Mouse (Mus musculus) testis, adult 2 months (tissue): ENCODE measurements around the gene Cntf. TPM values are rescaled to one million over a fixed set of nuclear protein-coding genes. Genes with fewer than 3 reads are reported as not detected.

Experiments used
- H3K27ac ChIP-seq: fragments of 200-500 bp; 2 replicates; pipeline ENCODE4 v1.5.1; 2012; ENCODE audit warnings: low read depth, low read length; ENCODE audit not compliant: control insufficient read depth, insufficient read depth
- H3K27me3 ChIP-seq: fragments of 200-500 bp; 2 replicates; pipeline ENCODE4 v1.6.1; 2012; ENCODE audit warnings: mild to moderate bottlenecking, low read length, moderate library complexity; ENCODE audit not compliant: control insufficient read depth, insufficient read depth
- H3K36me3 ChIP-seq: fragments of 200-500 bp; 2 replicates; pipeline ENCODE4 v1.6.1; 2012; ENCODE audit warnings: mild to moderate bottlenecking, low read length; ENCODE audit not compliant: control insufficient read depth, insufficient read depth
- H3K4me1 ChIP-seq: fragments of 200-500 bp; 2 replicates; pipeline ENCODE4 v1.6.1; 2012; ENCODE audit warnings: low read length; ENCODE audit not compliant: control insufficient read depth, insufficient read depth
- H3K4me3 ChIP-seq: fragments of 200-500 bp; 2 replicates; pipeline ENCODE4 v1.5.1; 2012; ENCODE audit warnings: low read depth, mild to moderate bottlenecking, low read length, moderate library complexity, mixed read lengths; ENCODE audit not compliant: control insufficient read depth
- CTCF ChIP-seq: fragments of 200-500 bp; IDR thresholded peaks from 2 replicates; pipeline ENCODE4 v1.5.1; 2012; ENCODE audit warnings: low read depth, mild to moderate bottlenecking, inconsistent platforms, low read length, moderate library complexity; ENCODE audit not compliant: control insufficient read depth, insufficient read depth, insufficient replicate concordance
- POLR2A ChIP-seq: fragments of 200-500 bp; IDR thresholded peaks from 2 replicates; pipeline ENCODE4 v1.6.1; 2012; ENCODE audit warnings: low read depth, mild to moderate bottlenecking, inconsistent platforms, low read length, moderate library complexity; ENCODE audit not compliant: control insufficient read depth
- polyA plus RNA-seq: library from polyadenylated mRNA; depleted of rRNA; stranded (reverse); fragments of >200 nt; gene quantifications from 2 replicates; pipeline ENCODE4 v1.2.3, GENCODE M21; 2012; rRNA removed

Cntf gene
- polyA plus RNA-seq, 1 experiment = 3.1 TPM

GRCm38 (mm10) chr19:12720463-12720862, 45.0 kb downstream of the Cntf start:
- Histone ChIP-seq H3K4me1 (no peaks in the 10 kb centered on the region), H3K4me3 (no peak overlapping the region), H3K36me3 (no peaks in the 10 kb centered on the region), H3K27ac (no peak overlapping the region), H3K27me3 (no peaks in the 10 kb centered on the region)
- no peak for TF ChIP-seq CTCF
- no peak for TF ChIP-seq POLR2A

GRCm38 (mm10) chr19:12719189-12719588, 46.2 kb downstream of the Cntf start:
- TF ChIP-seq CTCF = no peak
- no peak for TF ChIP-seq POLR2A
- no peak overlapping the region for H3K27ac ChIP-seq
- no peaks in the 10 kb centered on the region for H3K4me1 ChIP-seq
- no peak overlapping the region for H3K4me3 ChIP-seq
- no peaks in the 10 kb centered on the region for H3K36me3 ChIP-seq
- no peaks in the 10 kb centered on the region for H3K27me3 ChIP-seq

Other genes with a start within 250 kb of the Cntf start
- 0.07 and 0.11 TPM in 2 replicates for gene Fam111a, start 219.9 kb downstream of the Cntf start, polyA plus RNA-seq
- gene Gm4952, start 165.7 kb downstream of the Cntf start, polyA plus RNA-seq = not detected in 2 replicates
- not detected in 2 replicates for gene Glyat, start 132.3 kb downstream of the Cntf start, polyA plus RNA-seq
- gene Olfr1442, start 95.2 kb downstream of the Cntf start, polyA plus RNA-seq = not detected in 2 replicates
- not detected in 2 replicates for gene Olfr1443, start 87.5 kb downstream of the Cntf start, polyA plus RNA-seq
- not detected in 2 replicates for gene Keg1, start 69.8 kb downstream of the Cntf start, polyA plus RNA-seq
- 40.2 and 48.5 TPM in 2 replicates for gene Zfp91, start 30.5 kb upstream of the Cntf start, polyA plus RNA-seq
- gene Lpxn, start 30.6 kb upstream of the Cntf start, polyA plus RNA-seq = 25.4 and 27.6 TPM in 2 replicates
- gene Gm5244, start 81.0 kb upstream of the Cntf start, polyA plus RNA-seq = 0.21 and 0.41 TPM in 2 replicates
- gene Olfr1444, start 91.7 kb upstream of the Cntf start, polyA plus RNA-seq = 0.96 and 1.2 TPM in 2 replicates
- 0.62 and 0.94 TPM in 2 replicates for gene Olfr1445, start 118.2 kb upstream of the Cntf start, polyA plus RNA-seq
- gene Olfr1446, start 127.9 kb upstream of the Cntf start, polyA plus RNA-seq = not detected in 2 replicates
- gene Olfr1447, start 138.1 kb upstream of the Cntf start, polyA plus RNA-seq = not detected in 2 replicates
- gene Olfr1448, start 158.8 kb upstream of the Cntf start, polyA plus RNA-seq = not detected in 2 replicates
- gene Olfr1449, start 165.2 kb upstream of the Cntf start, polyA plus RNA-seq = not detected in 2 replicates
- gene Olfr1450, start 184.6 kb upstream of the Cntf start, polyA plus RNA-seq = not detected in 2 replicates
- not detected in 2 replicates for gene Olfr1451, start 229.4 kb upstream of the Cntf start, polyA plus RNA-seq